Mouse (Mus musculus) cerebellum, adult (tissue): Measurements from ENCODE around the gene Poc1b.

Experiments used
- ATAC-seq: cut with Nextera tagmentation; 2 replicates; pipeline ENCODE4 v1.9.2; 2017; ENCODE audit warnings: mild to moderate bottlenecking, moderate library complexity, mixed read lengths; ENCODE audit not compliant: insufficient number of reproducible peaks, low FRiP score, low TSS enrichment

The Poc1b gene

DNA sequence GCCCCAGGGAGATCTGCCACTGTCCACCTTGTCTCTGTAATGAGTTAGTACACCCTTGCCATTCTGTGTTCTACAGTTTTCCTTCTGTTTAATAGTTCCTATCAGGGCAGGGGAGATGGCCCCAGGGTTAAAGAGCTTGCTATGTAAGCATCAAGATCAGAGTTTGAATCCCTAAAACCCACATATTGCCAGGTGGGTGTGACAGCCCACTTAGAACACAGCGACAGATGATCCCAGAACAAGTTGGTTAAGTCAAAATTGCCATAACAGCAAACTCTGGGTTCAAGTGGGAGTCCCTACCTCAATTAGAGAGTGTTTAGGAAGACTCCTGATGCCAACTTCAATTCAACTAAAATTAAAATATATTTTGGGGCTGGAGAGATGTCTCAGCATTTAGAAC lies 81.3 kb downstream of the Poc1b start:
- ATAC-seq: no peak

GRCm38 (mm10) chr10:99188656-99189603 lies 82.1 kb downstream of the Poc1b start:
- no peak for ATAC-seq

DNA sequence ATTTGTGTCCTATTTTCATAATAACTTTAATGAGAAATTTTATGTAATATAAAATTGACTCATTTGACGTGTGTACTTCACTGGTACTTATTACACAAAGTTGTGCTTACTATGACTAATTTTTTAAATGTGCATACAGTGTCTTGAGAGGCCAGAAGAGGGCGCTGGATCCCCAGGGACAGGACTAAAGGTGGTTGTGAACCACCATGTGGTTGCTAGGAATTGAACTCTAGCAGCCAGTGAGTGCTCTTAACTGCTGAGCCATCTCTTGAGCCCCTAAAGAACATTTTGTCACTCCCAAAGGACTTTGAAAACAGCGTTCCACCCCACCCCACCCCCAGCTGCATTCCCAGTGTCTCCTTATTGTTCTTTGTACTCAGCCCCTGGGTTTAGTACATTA lies 84.0 kb downstream of the Poc1b start:
- ATAC-seq: no peak

GRCm38 (mm10) chr10:99194451-99195055 lies 87.7 kb downstream of the Poc1b start:
- no peak for ATAC-seq

GRCm38 (mm10) chr10:99196556-99196955 lies 89.7 kb downstream of the Poc1b start:
- ATAC-seq: no peak

GRCm38 (mm10) chr10:99197125-99197524 lies 90.3 kb downstream of the Poc1b start:
- ATAC-seq: no peak

- ATAC-seq: no peak
Measured at GRCm38 (mm10) chr10:99197607-99198305, 90.9 kb downstream of the Poc1b start.

- no peak for ATAC-seq
Measured at GRCm38 (mm10) chr10:99198946-99199345, 92.1 kb downstream of the Poc1b start.

DNA sequence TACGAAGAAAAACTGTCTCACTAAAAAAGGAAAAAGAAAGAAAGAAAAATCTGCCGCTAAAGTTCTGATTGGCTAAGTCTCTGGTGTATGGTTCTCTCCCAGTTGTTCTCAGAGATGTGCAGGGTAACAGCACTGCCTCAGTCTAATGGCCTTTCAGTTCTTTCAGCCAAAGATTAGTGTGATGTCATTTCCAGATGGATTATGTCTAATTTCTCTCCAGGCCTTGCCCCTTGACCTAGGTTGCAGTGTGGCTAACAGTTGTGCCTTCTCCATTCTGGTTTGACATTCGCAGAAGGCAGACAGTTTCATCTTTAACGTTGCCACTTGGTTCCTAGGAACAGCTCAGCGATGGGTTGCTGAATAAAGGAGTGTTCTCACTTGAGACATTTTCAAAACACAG lies 94.1 kb downstream of the Poc1b start:
- ATAC-seq: no peak

- ATAC-seq: no peak
Measured at GRCm38 (mm10) chr10:99201786-99202185, 95.0 kb downstream of the Poc1b start.

- no peak for ATAC-seq
Measured at GRCm38 (mm10) chr10:99202363-99202762, 95.5 kb downstream of the Poc1b start.

GRCm38 (mm10) chr10:99203163-99203562 lies 96.3 kb downstream of the Poc1b start:
- ATAC-seq: no peak

GRCm38 (mm10) chr10:99203577-99204487 lies 97.0 kb downstream of the Poc1b start:
- no peak; the same call in 1 of the 2 replicates for ATAC-seq

DNA sequence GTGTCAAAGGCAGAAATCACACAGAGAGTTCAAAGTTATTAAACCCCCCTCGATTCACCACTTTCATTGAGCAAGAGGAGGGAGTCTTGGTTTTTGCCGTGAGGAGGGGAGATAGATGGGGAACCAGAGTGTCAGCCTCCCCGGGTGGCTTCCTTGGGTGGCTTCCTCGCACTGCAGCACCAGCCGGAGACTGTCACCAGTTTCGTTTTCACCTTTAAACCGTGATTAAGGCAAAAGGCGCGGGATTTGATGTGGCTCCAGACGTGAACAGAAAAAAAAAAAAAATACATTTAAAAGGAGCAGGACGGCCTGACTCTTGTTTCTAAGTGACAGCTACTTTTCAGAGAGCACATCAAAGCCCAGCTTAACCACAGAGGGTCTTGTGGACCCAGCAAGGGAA lies 97.7 kb downstream of the Poc1b start:
- no peak for ATAC-seq

- ATAC-seq: no peak
Measured at GRCm38 (mm10) chr10:99207121-99207520, 100.3 kb downstream of the Poc1b start.

- no peak for ATAC-seq
Measured at GRCm38 (mm10) chr10:99209146-99209800, 102.4 kb downstream of the Poc1b start.

- ATAC-seq: no peak
Measured at GRCm38 (mm10) chr10:99211021-99211420, 104.2 kb downstream of the Poc1b start.

DNA sequence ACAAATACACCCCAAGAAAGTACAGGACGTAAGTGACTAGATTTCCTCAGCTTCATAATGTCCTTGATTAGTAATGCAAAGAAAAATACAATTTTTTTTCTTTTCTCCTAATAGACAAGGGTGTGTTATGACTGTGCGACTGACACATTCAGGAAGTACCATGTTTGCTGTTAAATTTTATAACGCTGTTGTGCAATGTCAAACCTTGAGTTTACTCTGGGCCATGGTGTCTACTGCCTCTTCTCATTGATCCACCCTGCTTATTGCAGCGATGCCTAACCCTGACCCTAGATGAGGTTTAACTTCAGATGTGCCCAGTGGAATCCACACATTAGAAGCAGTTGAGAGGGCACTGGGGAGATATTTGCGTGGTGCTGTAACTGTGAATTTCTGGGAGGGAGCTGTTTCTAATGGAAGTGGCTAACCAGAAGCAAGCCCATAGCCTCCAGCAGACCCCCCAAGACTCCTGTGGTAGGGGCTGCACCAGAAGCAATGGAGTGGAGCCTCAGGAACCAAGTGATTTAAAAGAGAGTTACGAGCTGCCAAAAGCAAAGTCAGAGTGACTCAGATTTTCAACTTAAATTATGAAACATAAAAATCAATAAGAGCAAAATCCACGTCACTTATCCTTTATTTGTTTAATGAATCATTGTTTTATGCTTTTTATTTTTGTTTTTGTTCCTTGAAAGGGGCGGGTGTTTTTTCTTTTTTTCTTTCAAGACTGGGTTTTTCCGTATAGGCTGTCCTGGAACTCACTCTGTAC lies 104.8 kb downstream of the Poc1b start:
- no peak for ATAC-seq
